Mouse (Mus musculus): ENCODE measurements around the gene Hspb2. TPM values are rescaled to one million over a fixed set of nuclear protein-coding genes. Genes with fewer than 3 reads are reported as not detected.

The Hspb2 gene
- polyA plus RNA-seq, 1 experiment from 2014 or later: 21.6 TPM

DNA sequence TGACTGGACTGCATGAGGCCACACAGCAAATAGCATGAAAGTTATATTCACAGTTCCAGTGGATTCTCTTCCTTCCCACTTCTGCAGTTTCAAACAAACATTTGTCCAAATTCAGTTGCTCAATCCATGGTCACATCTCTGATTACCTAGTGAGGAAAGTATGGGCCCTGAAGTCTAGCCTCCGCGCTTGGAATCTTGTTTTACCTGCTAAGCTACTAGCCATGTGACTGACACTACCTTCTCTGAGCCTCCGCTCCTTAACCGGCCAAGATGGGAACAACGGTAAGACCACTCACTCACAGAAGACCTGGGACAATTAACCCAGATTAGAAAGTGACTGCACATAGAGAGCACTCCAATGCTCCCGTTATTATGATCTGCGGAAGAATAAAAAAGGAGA is 6.3 kb downstream of the Hspb2 start:
- Histone ChIP-seq H3K9me3 (ENCODE audit: control insufficient read depth, low read length) (no peaks in the 10 kb centered on the region), H3K27ac (replicated peaks) (peak overlapping the region; percentile 94), H3K4me3 (ENCODE audit: low read depth, low read length) (peak overlapping the region; percentile 49), H3K4me1 (replicated peaks; ENCODE audit: control insufficient read depth, insufficient read depth) (no peaks in the 10 kb centered on the region), H3K36me3 (ENCODE audit: control insufficient read depth, insufficient read depth, low read length) (no peaks in the 10 kb centered on the region), H3K9ac (ENCODE audit: low read length) (peak overlapping the region; percentile 73), H3K4me2 (replicated peaks; ENCODE audit: low read depth) (peak overlapping the region; percentile 66), H3K27me3 (ENCODE audit: control insufficient read depth, insufficient read depth, low read length) (no peaks in the 10 kb centered on the region)
- DNase-seq (ENCODE audit: low spot score) (peak; percentile 61), ATAC-seq (ENCODE audit: low FRiP score, low TSS enrichment) (peak; percentile 65)
- 10% methylated on average over 7 of the region's 7 CpGs for WGBS
- no peak for TF ChIP-seq EP300 (optimal IDR thresholded peaks at IDR 0.05)
- TF ChIP-seq CTCF (IDR thresholded peaks at IDR 0.05; ENCODE audit: low read depth): no peak

DNA sequence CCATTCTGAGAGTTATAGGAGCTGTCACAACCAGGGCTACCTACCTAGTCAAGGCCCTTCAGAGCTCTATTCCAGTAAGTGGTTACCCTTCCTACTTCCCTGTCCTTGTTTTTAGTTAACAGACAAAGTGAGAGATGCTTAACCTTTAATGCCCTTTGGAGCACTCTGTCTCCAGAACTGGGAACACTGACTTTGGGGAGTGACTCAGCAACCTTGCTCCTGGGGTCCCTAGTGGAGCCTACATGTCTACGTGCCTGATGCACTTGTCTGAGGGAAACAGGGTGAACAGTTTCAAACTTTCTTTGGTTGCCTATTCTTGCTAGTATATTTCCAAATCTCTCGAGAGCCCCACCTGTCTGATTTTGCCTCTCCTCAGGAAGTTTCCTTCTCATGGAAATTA is 9.4 kb downstream of the Hspb2 start:
- ATAC-seq (ENCODE audit: low FRiP score, low TSS enrichment) (no peak), DNase-seq (ENCODE audit: low spot score) (no peak)
- Histone ChIP-seq H3K27me3 (ENCODE audit: control insufficient read depth, insufficient read depth, low read length) (no peaks in the 10 kb centered on the region), H3K27ac (replicated peaks) (no peak overlapping the region), H3K36me3 (ENCODE audit: control insufficient read depth, insufficient read depth, low read length) (no peaks in the 10 kb centered on the region), H3K4me3 (ENCODE audit: low read depth, low read length) (no peak overlapping the region), H3K4me2 (replicated peaks; ENCODE audit: low read depth) (no peak overlapping the region), H3K9ac (ENCODE audit: low read length) (no peak overlapping the region), H3K9me3 (ENCODE audit: control insufficient read depth, low read length) (no peaks in the 10 kb centered on the region), H3K4me1 (replicated peaks; ENCODE audit: control insufficient read depth, insufficient read depth) (no peaks in the 10 kb centered on the region)
- 63% methylated on average over 2 of the region's 2 CpGs for WGBS
- TF ChIP-seq CTCF (IDR thresholded peaks at IDR 0.05; ENCODE audit: low read depth) (no peak), EP300 (optimal IDR thresholded peaks at IDR 0.05) (no peak)

- Histone ChIP-seq H3K4me2 (replicated peaks; ENCODE audit: low read depth) (no peak overlapping the region), H3K27me3 (ENCODE audit: control insufficient read depth, insufficient read depth, low read length) (no peaks in the 10 kb centered on the region), H3K36me3 (ENCODE audit: control insufficient read depth, insufficient read depth, low read length) (no peaks in the 10 kb centered on the region), H3K27ac (replicated peaks) (no peak overlapping the region), H3K9me3 (ENCODE audit: control insufficient read depth, low read length) (no peaks in the 10 kb centered on the region), H3K4me3 (ENCODE audit: low read depth, low read length) (no peak overlapping the region), H3K4me1 (replicated peaks; ENCODE audit: control insufficient read depth, insufficient read depth) (no peaks in the 10 kb centered on the region), H3K9ac (ENCODE audit: low read length) (no peak overlapping the region)
- no peak for ATAC-seq (ENCODE audit: low FRiP score, low TSS enrichment)
- no peak for DNase-seq (ENCODE audit: low spot score)
- WGBS: 66% methylated on average over 3 of the region's 3 CpGs
- TF ChIP-seq CTCF (IDR thresholded peaks at IDR 0.05; ENCODE audit: low read depth) (no peak), EP300 (optimal IDR thresholded peaks at IDR 0.05) (no peak)
Observed at GRCm38 (mm10) chr9:50742261-50742660, 9.9 kb downstream of the Hspb2 start.

- Histone ChIP-seq H3K36me3 (ENCODE audit: control insufficient read depth, insufficient read depth, low read length) (no peaks in the 10 kb centered on the region), H3K27ac (replicated peaks) (no peak overlapping the region), H3K9me3 (ENCODE audit: control insufficient read depth, low read length) (no peaks in the 10 kb centered on the region), H3K4me2 (replicated peaks; ENCODE audit: low read depth) (no peak overlapping the region), H3K4me3 (ENCODE audit: low read depth, low read length) (no peak overlapping the region), H3K9ac (ENCODE audit: low read length) (no peak overlapping the region), H3K27me3 (ENCODE audit: control insufficient read depth, insufficient read depth, low read length) (no peaks in the 10 kb centered on the region), H3K4me1 (replicated peaks; ENCODE audit: control insufficient read depth, insufficient read depth) (no peaks in the 10 kb centered on the region)
- no peak for DNase-seq (ENCODE audit: low spot score)
- TF ChIP-seq EP300 (optimal IDR thresholded peaks at IDR 0.05): no peak
- TF ChIP-seq CTCF (IDR thresholded peaks at IDR 0.05; ENCODE audit: low read depth): no peak
- ATAC-seq (ENCODE audit: low FRiP score, low TSS enrichment): no peak
- 92% methylated on average over 14 of the region's 14 CpGs for WGBS
Observed at GRCm38 (mm10) chr9:50740867-50741784, 11.0 kb downstream of the Hspb2 start.

DNA sequence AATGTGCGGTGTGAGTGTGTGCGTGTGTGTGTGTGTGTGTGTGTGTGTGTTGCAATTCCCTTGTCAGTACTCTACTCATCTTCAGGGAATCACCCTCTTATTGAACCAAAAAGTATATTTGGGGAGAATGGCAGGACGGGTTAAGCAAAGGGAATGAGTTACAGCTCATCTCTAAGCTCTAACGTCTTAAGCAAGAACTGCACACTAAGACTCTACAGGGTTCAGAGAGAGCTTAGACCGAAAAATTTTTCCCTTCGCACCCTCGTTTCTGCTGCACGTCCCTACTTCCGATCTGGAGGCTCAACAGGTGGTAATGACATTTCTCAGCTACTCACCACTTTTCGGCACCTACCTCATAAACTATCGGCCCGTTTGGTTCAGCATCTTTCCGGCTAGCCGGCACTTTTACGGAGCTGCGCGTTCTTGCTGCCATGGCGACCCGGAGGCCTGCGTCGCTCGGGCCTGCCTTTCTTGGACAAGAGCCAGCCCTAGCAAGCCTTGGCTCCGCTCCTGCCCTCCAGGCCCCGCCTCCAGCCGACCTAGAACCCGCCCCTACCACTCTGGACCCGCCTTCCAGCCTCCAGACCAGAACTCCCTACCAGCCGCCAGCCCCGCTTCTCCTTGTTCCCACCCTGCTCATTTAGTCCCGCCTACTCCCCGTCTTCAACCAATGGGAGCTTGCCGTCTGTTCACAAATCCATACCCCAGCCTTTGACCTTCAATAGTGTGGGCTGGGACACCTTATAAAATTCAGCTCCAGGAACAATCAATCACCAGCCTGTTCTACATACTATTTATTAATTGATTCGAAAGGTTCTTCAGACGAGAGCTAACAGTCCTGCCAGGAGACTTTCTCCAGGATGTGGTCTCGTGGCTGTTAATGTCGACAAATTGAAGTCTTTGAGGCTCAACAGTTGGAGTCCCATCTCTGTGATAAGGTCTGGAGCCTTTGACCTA is 13.0 kb downstream of the Hspb2 start, which contains the start of gene Dixdc1:
Gene Dixdc1 (minus strand): TSS at position 604 of the 957 bp plus-strand sequence.
- Histone ChIP-seq H3K36me3 (ENCODE audit: control insufficient read depth, insufficient read depth, low read length) (no peaks in the 10 kb centered on the region), H3K4me3 (ENCODE audit: low read depth, low read length) (no peak within 1 kb of the TSS), H3K4me1 (replicated peaks; ENCODE audit: control insufficient read depth, insufficient read depth) (no peaks in the 10 kb centered on the region), H3K4me2 (replicated peaks; ENCODE audit: low read depth) (peak within 1 kb of the TSS; percentile 52), H3K27me3 (ENCODE audit: control insufficient read depth, insufficient read depth, low read length) (no peaks in the 10 kb centered on the region), H3K9me3 (ENCODE audit: control insufficient read depth, low read length) (no peaks in the 10 kb centered on the region), H3K27ac (replicated peaks) (no peak within 1 kb of the TSS), H3K9ac (ENCODE audit: low read length) (no peak within 1 kb of the TSS)
- peak; percentile 98 for DNase-seq (ENCODE audit: low spot score)
- 10% methylated on average over 36 of the region's 36 CpGs for WGBS
- TF ChIP-seq CTCF (IDR thresholded peaks at IDR 0.05; ENCODE audit: low read depth) (0 out of 2 replicates have a peak, but pooled peaks have one; percentile 1), EP300 (optimal IDR thresholded peaks at IDR 0.05) (no peak)
- ATAC-seq (ENCODE audit: low FRiP score, low TSS enrichment): peak; percentile 98
